Mouse (Mus musculus): Measurements from ENCODE around the gene Gm10198.

DNA sequence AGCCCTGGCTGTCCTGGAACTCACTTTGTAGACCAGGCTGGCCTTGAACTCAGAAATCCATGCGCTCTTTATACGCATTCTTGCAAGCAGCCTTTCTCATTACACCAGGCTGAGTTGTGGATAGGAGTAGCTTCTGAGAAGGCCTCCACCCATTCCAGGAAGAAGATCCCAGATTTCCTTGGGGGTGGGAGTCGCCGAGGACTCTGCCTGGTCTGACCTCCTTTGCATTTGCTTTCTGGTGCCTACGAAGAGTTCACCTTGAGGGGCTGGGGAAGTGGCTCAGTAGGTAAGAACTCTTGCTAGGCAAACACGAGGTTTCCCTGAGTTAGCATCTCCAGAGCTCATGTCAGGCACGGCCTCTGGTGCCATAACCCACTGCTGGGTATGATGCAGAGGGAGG, 39.4 kb upstream of the Gm10198 start:
- TF ChIP-seq CTCF (IDR thresholded peaks at IDR 0.05; ENCODE audit: low read depth) (no peak), EP300 (IDR thresholded peaks at IDR 0.05; ENCODE audit: low read depth) (no peak)

Measured in liver, postnatal 0 days (tissue).